Mouse (Mus musculus): ENCODE measurements around the gene Ankrd34a. TPM values are rescaled to one million over a fixed set of nuclear protein-coding genes. Genes with fewer than 3 reads are reported as not detected.

Ankrd34a gene
- polyA plus RNA-seq, 1 experiment from 2014 or later, result 2.0 TPM

DNA sequence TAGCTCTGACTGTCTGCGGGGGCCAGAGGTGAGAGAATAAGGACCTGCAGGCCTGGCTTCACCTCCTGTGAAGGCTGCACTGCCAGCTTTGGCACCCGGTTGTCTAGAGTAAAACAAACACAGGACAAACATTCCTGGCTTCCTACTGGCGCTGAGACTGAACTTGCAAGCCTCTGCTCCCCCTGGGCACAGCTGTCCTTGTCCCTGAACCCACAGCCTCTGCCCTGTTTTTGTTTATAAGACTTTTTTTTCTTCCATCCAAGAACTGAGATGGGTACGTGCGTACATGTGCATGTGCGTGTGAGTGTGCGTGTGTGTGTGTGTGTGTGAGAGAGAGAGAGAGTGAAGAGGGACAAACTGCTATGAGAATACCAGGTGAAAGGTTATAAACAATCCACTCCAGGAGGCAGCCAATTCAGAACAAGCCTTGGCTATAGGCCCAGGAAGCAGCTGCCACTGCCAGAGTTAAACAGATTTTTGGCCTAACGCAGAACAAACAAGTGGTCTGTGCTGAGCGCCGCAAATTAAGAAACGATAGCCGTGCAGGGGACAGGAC, 41.3 kb upstream of the Ankrd34a start:
- no peak overlapping the region for H3K27ac ChIP-seq (ENCODE audit: low read depth, low read length)
- WGBS, result 62% methylated on average over 12 of the region's 12 CpGs
- peaks cover 20% of the 10 kb centered on the region; the same call in 1 of the 2 replicates for H3K4me1 ChIP-seq (ENCODE audit: control insufficient read depth, insufficient read depth, low read length)
- H3K4me3 ChIP-seq (ENCODE audit: low read depth, low read length), result no peak overlapping the region
- H3K9ac ChIP-seq (ENCODE audit: low read length), result no peak overlapping the region
- 0 out of 2 replicates have a peak, but pooled peaks cover 4% of the 10 kb centered on the region for H3K36me3 ChIP-seq (ENCODE audit: control insufficient read depth, insufficient read depth, low read length)
- H3K27me3 ChIP-seq (ENCODE audit: control insufficient read depth, insufficient read depth, low read length), result no peaks in the 10 kb centered on the region
- DNase-seq (ENCODE audit: low spot score, missing footprints) (no peak), ATAC-seq (ENCODE audit: low FRiP score) (no peak)
- no peaks in the 10 kb centered on the region for H3K9me3 ChIP-seq (ENCODE audit: control insufficient read depth, low read length)
- H3K4me2 ChIP-seq, result no peak overlapping the region

DNA sequence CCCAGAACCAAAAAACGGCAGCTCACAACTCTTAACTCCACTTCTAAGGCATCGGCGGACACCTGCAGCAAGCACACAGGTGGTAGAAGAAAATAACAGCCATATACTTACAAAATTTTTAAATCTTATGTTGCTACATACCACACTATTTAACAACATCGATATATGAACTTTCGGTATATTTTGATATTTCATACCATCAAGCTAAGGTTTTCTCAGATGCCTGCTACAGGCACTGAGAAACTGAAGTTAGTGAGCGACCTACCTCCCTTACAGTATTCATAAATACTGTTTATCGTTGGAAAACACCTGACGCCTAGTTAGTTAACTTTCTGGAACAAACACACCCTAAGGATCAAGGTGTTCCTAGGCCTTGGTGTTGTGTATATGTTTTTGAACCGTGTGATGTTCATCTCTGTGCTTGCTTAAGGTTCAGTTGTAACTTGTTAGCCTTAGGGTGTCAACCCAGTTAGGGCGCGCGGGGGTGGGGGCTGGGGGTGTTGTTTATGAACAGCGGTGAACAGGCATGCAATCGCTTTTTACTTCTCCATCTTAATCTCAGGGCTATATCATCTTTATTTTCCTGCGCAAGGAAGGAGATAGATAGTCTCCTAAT, 40.3 kb upstream of the Ankrd34a start:
- no peaks in the 10 kb centered on the region for H3K9me3 ChIP-seq (ENCODE audit: control insufficient read depth, low read length)
- H3K27ac ChIP-seq (ENCODE audit: low read depth, low read length), result no peak overlapping the region
- no peak overlapping the region for H3K9ac ChIP-seq (ENCODE audit: low read length)
- H3K4me1 ChIP-seq (ENCODE audit: control insufficient read depth, insufficient read depth, low read length), result peaks cover 23% of the 10 kb centered on the region; the same call in 1 of the 2 replicates
- H3K36me3 ChIP-seq (ENCODE audit: control insufficient read depth, insufficient read depth, low read length), result 0 out of 2 replicates have a peak, but pooled peaks cover 7% of the 10 kb centered on the region
- H3K4me3 ChIP-seq (ENCODE audit: low read depth, low read length), result no peak overlapping the region
- no peak for DNase-seq (ENCODE audit: low spot score, missing footprints)
- H3K27me3 ChIP-seq (ENCODE audit: control insufficient read depth, insufficient read depth, low read length), result no peaks in the 10 kb centered on the region
- H3K4me2 ChIP-seq, result no peak overlapping the region
- no peak for ATAC-seq (ENCODE audit: low FRiP score)
- WGBS, result 84% methylated on average over 15 of the region's 15 CpGs

DNA sequence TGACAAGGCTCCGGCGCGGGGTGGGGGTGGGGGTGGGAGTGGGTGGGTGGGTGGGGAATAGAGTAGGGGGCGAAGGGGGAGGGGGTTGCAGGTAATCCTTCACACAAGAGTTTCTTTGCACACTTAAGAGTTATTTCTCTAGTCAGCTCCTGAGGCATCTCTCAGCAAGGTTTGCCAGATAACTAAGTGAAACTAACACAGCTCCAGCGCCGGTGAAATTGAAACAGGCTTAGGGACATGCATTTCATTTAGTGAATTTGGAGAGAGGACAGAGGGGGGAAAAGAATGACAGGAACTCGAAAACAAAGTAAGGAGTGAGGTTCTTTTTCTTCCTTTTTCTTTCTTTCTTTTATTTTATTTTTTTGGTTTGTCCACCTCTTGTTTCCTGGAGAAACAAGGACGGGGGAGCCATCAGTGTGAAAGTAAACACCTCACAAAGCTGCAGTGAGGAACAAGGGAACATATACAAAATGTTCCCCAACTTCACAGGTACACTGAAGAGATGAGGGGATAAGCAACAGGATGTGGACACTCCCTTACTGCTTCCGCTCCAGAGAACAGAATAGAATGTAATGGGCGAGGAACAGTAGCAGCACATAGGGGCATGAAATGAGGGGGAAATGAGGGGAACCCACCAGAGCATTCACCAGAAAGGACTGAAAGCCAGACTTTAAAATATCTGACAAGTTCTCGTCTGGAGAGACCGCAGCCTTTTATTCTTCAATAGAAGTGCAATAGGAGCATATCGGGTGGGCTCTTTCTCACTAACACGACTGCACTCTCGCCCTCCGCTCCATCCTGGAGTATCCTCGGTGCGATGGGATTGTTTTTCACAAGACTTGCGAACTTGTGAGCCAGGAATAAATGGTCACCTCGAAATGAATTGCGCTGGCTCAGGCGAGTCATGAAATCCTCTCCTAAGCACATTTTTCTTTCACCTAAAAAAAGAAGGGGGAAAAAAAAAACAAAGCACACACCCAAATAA, 39.5 kb upstream of the Ankrd34a start:
- H3K9me3 ChIP-seq (ENCODE audit: control insufficient read depth, low read length), result no peaks in the 10 kb centered on the region
- ATAC-seq (ENCODE audit: low FRiP score), result peak; percentile 4; the same call in 1 of the 2 replicates
- peak overlapping the region; percentile 83 for H3K4me2 ChIP-seq
- DNase-seq (ENCODE audit: low spot score, missing footprints), result peak; percentile 94
- H3K36me3 ChIP-seq (ENCODE audit: control insufficient read depth, insufficient read depth, low read length), result 0 out of 2 replicates have a peak, but pooled peaks cover 7% of the 10 kb centered on the region
- H3K27ac ChIP-seq (ENCODE audit: low read depth, low read length), result peak overlapping the region; percentile 65
- 14% methylated on average over 22 of the region's 22 CpGs for WGBS
- no peaks in the 10 kb centered on the region for H3K27me3 ChIP-seq (ENCODE audit: control insufficient read depth, insufficient read depth, low read length)
- peak overlapping the region; percentile 53 for H3K4me3 ChIP-seq (ENCODE audit: low read depth, low read length)
- peak overlapping the region; percentile 73 for H3K9ac ChIP-seq (ENCODE audit: low read length)
- H3K4me1 ChIP-seq (ENCODE audit: control insufficient read depth, insufficient read depth, low read length), result peaks cover 23% of the 10 kb centered on the region; the same call in 1 of the 2 replicates

DNA sequence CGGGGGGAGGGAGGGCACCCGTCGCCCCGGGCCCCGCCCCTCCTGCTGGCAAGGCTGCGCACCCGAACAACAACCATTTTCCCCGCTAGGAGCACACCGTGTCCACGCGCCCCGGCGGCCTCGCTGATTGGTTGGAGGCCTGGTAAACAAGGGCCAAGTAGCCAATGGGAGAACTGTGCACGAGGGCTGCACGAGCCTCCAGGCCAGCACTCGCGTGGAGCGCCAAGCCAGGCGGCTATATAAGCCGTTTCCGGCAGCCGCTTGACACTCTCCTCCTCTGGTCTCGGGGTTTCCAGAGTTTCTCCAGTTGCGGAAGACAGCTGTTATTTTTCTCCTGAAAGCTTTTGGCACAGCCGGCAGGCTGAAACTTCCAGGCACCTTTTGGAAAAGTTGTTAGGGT, 38.7 kb upstream of the Ankrd34a start, which contains the start of gene Txnip:
TSS of gene Txnip (plus strand) at position 264 of the 400 bp plus-strand sequence.
- Histone ChIP-seq H3K4me2 (peak within 1 kb of the TSS; percentile 83), H3K36me3 (ENCODE audit: control insufficient read depth, insufficient read depth, low read length) (0 out of 2 replicates have a peak, but pooled peaks cover 7% of the 10 kb centered on the region), H3K4me3 (ENCODE audit: low read depth, low read length) (peak within 1 kb of the TSS; percentile 53), H3K27me3 (ENCODE audit: control insufficient read depth, insufficient read depth, low read length) (no peaks in the 10 kb centered on the region), H3K27ac (ENCODE audit: low read depth, low read length) (peak within 1 kb of the TSS; percentile 65), H3K4me1 (ENCODE audit: control insufficient read depth, insufficient read depth, low read length) (peaks cover 23% of the 10 kb centered on the region; the same call in 1 of the 2 replicates), H3K9me3 (ENCODE audit: control insufficient read depth, low read length) (no peaks in the 10 kb centered on the region), H3K9ac (ENCODE audit: low read length) (peak within 1 kb of the TSS; percentile 81)
- WGBS, result under 1% methylated on average over 26 of the region's 26 CpGs
- ATAC-seq (ENCODE audit: low FRiP score) (peak; percentile 100), DNase-seq (ENCODE audit: low spot score, missing footprints) (peak; percentile 99)

DNA sequence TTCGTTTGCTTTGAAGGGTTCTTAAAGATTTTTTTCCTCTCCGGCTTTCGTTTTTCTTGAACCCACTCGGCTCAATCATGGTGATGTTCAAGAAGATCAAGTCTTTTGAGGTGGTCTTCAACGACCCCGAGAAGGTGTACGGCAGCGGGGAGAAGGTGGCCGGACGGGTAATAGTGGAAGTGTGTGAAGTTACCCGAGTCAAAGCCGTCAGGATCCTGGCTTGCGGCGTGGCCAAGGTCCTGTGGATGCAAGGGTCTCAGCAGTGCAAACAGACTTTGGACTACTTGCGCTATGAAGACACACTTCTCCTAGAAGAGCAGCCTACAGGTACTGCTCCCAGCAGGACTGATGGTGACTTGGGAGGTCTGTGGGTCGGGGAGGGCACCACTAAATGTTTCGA, 38.3 kb upstream of the Ankrd34a start:
- H3K36me3 ChIP-seq (ENCODE audit: control insufficient read depth, insufficient read depth, low read length), result 0 out of 2 replicates have a peak, but pooled peaks cover 7% of the 10 kb centered on the region
- H3K9me3 ChIP-seq (ENCODE audit: control insufficient read depth, low read length), result no peaks in the 10 kb centered on the region
- H3K27ac ChIP-seq (ENCODE audit: low read depth, low read length), result no peak overlapping the region
- ATAC-seq (ENCODE audit: low FRiP score) (peak; percentile 27; the same call in 1 of the 2 replicates), DNase-seq (ENCODE audit: low spot score, missing footprints) (no peak)
- peaks cover 23% of the 10 kb centered on the region; the same call in 1 of the 2 replicates for H3K4me1 ChIP-seq (ENCODE audit: control insufficient read depth, insufficient read depth, low read length)
- no peaks in the 10 kb centered on the region for H3K27me3 ChIP-seq (ENCODE audit: control insufficient read depth, insufficient read depth, low read length)
- H3K4me2 ChIP-seq, result peak overlapping the region; percentile 83
- peak overlapping the region; percentile 81 for H3K9ac ChIP-seq (ENCODE audit: low read length)
- WGBS, result 1% methylated on average over 17 of the region's 17 CpGs
- peak overlapping the region; percentile 53 for H3K4me3 ChIP-seq (ENCODE audit: low read depth, low read length)

DNA sequence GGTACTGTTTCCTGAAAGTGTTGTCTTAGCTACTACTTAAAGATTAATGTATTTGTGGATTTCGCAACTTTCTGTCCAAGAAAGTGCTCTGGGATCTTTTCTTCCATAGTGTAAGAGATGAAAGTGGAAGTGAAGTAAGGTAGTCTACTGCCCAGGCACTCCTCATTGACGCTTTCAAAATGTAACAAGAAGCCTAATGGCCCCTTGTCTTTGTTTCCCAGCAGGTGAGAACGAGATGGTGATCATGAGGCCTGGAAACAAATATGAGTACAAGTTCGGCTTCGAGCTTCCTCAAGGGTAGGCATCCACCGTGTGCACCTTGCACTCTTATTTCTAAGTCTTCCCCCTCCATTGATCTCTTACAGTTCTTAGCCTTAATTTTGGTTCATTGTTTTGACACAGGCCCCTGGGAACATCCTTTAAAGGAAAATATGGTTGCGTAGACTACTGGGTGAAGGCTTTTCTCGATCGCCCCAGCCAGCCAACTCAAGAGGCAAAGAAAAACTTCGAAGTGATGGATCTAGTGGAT, 37.7 kb upstream of the Ankrd34a start:
- peak overlapping the region; percentile 81 for H3K9ac ChIP-seq (ENCODE audit: low read length)
- ATAC-seq (ENCODE audit: low FRiP score), result no peak
- H3K4me1 ChIP-seq (ENCODE audit: control insufficient read depth, insufficient read depth, low read length), result peaks cover 23% of the 10 kb centered on the region; the same call in 1 of the 2 replicates
- WGBS, result 54% methylated on average over 10 of the region's 10 CpGs
- no peak for DNase-seq (ENCODE audit: low spot score, missing footprints)
- no peaks in the 10 kb centered on the region for H3K9me3 ChIP-seq (ENCODE audit: control insufficient read depth, low read length)
- peak overlapping the region; percentile 53 for H3K4me3 ChIP-seq (ENCODE audit: low read depth, low read length)
- no peaks in the 10 kb centered on the region for H3K27me3 ChIP-seq (ENCODE audit: control insufficient read depth, insufficient read depth, low read length)
- H3K4me2 ChIP-seq, result peak overlapping the region; percentile 83
- H3K36me3 ChIP-seq (ENCODE audit: control insufficient read depth, insufficient read depth, low read length), result 0 out of 2 replicates have a peak, but pooled peaks cover 7% of the 10 kb centered on the region
- H3K27ac ChIP-seq (ENCODE audit: low read depth, low read length), result no peak overlapping the region; the same call in 1 of the 2 replicates

DNA sequence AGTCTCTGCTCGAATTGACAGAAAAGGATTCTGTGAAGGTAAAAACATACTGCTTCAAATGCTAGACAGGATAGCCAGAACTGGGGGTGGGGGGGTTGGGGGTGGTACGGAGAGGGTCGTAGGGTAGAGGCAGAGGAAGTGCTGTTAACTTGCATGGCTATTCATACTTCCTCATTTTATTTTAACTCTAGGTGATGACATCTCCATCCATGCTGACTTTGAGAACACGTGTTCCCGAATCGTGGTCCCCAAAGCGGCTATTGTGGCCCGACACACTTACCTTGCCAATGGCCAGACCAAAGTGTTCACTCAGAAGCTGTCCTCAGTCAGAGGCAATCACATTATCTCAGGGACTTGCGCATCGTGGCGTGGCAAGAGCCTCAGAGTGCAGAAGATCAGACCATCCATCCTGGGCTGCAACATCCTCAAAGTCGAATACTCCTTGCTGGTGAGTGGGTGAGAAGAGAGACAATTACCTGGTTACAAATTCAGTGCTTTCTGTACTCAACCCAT, 37.0 kb upstream of the Ankrd34a start:
- Histone ChIP-seq H3K9ac (ENCODE audit: low read length) (no peak overlapping the region; the same call in 1 of the 2 replicates), H3K4me1 (ENCODE audit: control insufficient read depth, insufficient read depth, low read length) (peaks cover 23% of the 10 kb centered on the region; the same call in 1 of the 2 replicates)

More for the DNA sequence above, 37.0 kb upstream of the Ankrd34a start:
- DNase-seq (ENCODE audit: low spot score, missing footprints), result no peak
- no peak for ATAC-seq (ENCODE audit: low FRiP score)
- Histone ChIP-seq H3K27ac (ENCODE audit: low read depth, low read length) (no peak overlapping the region), H3K4me2 (peak overlapping the region; percentile 83), H3K9me3 (ENCODE audit: control insufficient read depth, low read length) (no peaks in the 10 kb centered on the region), H3K27me3 (ENCODE audit: control insufficient read depth, insufficient read depth, low read length) (no peaks in the 10 kb centered on the region), H3K4me3 (ENCODE audit: low read depth, low read length) (peak overlapping the region; percentile 53), H3K36me3 (ENCODE audit: control insufficient read depth, insufficient read depth, low read length) (0 out of 2 replicates have a peak, but pooled peaks cover 7% of the 10 kb centered on the region)
- WGBS, result 90% methylated on average over 12 of the region's 12 CpGs

Measured in midbrain, embryonic 11.5 days (tissue).